Mouse (Mus musculus): ENCODE measurements around the gene Ercc2. TPM values are rescaled to one million over a fixed set of nuclear protein-coding genes. Genes with fewer than 3 reads are reported as not detected.

Gene Ercc2
- total RNA-seq, 2 experiments from 2014 or later = 34.5 to 34.9 TPM

GRCm38 (mm10) chr7:19403731-19404296 is 22.0 kb downstream of the Ercc2 start, which contains the start of gene Klc3:
Gene Klc3 (minus strand): TSS chr7:19404104.
- DNase-seq (ENCODE audit: extremely low spot score in 1 of 2, low spot score in 1 of 2) = no peak

- no peak for DNase-seq (ENCODE audit: extremely low spot score in 1 of 2, low spot score in 1 of 2)
Measured at GRCm38 (mm10) chr7:19404476-19404875, 22.7 kb downstream of the Ercc2 start, which contains the start of gene Ckm. Gene Ckm (plus strand): TSS chr7:19404776.

DNA sequence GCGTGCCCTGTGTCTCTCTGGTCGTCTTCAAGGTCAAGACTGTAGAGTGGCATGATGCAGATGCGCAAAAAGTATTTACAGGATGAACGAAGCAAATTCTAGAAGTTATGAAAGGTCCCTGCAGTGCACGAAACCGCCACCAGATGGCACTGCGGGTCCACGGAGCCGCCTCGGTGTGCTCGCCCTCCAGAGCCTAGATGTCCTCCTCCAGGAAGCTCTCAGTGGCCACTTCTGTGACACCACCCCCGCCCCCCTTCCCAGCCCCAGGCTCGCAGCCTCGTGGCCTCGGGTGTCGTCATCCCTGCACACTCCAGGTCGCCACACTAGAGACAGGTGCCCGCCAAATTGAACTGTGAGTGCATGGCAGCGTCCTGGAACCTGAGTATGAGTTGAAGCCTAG is 23.6 kb downstream of the Ercc2 start:
- DNase-seq (ENCODE audit: extremely low spot score in 1 of 2, low spot score in 1 of 2) = peak; percentile 89 to 95

DNA sequence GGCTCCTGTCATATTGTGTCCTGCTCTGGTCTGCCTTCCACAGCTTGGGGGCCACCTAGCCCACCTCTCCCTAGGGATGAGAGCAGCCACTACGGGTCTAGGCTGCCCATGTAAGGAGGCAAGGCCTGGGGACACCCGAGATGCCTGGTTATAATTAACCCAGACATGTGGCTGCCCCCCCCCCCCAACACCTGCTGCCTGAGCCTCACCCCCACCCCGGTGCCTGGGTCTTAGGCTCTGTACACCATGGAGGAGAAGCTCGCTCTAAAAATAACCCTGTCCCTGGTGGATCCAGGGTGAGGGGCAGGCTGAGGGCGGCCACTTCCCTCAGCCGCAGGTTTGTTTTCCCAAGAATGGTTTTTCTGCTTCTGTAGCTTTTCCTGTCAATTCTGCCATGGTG is 27.9 kb downstream of the Ercc2 start:
- no peak for DNase-seq (ENCODE audit: extremely low spot score in 1 of 2, low spot score in 1 of 2)

DNA sequence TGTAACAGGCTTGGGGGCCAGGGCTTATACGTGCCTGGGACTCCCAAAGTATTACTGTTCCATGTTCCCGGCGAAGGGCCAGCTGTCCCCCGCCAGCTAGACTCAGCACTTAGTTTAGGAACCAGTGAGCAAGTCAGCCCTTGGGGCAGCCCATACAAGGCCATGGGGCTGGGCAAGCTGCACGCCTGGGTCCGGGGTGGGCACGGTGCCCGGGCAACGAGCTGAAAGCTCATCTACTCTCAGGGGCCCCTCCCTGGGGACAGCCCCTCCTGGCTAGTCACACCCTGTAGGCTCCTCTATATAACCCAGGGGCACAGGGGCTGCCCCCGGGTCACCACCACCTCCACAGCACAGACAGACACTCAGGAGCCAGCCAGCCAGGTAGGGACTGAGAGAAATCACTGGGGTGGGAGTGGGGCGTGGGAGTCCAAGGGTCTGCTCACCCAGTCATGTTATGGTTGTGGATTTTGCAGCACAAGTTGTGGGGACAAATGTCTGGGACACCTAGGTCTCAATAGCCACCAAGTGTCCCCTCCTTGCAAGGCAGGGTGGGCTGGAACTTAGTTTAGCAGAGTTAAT is 29.0 kb downstream of the Ercc2 start:
- no peak for DNase-seq (ENCODE audit: extremely low spot score in 1 of 2, low spot score in 1 of 2)

DNA sequence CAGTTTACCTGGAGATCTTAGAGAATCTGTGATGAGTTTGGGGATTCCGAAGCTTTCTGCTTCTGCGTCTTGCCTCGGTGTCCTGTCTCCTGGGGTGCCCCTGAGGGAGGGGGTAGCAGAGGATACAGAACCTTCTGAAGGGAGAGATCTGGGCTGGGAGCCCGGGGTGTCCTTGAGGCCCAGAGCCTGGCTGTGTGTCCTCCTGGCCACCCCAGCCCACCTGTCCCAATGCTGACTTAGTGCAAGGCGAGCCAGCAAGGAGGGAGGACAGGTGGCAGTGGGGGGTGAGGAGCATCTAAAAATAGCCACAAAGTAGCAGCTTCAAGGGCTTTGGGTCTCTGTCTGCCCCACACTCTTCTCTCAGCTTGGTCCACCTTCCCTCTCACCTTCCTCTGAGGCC is 30.0 kb downstream of the Ercc2 start:
- no peak for DNase-seq (ENCODE audit: extremely low spot score in 1 of 2, low spot score in 1 of 2)

- DNase-seq (ENCODE audit: extremely low spot score in 1 of 2, low spot score in 1 of 2) = no peak
Measured at GRCm38 (mm10) chr7:19413525-19413924, 31.7 kb downstream of the Ercc2 start.

DNA sequence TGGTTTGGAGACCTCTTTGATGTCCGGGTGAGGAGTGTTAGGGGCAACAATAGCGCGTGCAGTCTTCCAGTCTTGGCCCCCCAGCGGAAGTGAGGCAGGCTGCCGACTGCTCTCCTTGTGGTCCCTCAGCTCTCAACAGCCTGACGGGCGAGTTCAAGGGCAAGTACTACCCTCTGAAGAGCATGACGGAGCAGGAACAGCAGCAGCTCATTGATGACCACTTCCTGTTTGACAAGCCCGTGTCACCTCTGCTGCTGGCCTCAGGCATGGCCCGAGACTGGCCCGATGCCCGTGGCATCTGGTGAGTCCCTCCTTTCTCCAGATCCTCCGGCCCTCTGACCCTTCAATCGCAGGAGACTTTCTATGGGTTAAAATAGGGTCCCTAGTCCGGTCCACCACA is 34.8 kb downstream of the Ercc2 start:
- no peak for DNase-seq (ENCODE audit: extremely low spot score in 1 of 2, low spot score in 1 of 2)

DNA sequence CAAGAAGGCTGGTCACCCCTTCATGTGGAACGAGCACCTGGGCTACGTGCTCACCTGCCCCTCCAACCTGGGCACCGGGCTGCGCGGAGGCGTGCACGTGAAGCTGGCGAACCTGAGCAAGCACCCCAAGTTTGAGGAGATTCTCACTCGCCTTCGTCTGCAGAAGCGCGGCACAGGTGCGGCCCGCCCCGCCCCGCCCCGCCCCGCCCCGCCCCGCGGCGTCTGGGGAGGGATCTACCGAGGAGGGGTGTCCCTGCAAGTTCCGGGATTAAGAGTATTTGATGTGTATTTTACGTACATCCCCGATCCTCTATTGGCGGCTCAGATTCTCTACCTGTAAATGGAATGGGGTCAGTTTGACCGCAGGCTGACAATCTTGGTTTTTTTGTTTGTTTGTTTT is 38.3 kb downstream of the Ercc2 start:
- no peak for DNase-seq (ENCODE audit: extremely low spot score in 1 of 2, low spot score in 1 of 2)

DNA sequence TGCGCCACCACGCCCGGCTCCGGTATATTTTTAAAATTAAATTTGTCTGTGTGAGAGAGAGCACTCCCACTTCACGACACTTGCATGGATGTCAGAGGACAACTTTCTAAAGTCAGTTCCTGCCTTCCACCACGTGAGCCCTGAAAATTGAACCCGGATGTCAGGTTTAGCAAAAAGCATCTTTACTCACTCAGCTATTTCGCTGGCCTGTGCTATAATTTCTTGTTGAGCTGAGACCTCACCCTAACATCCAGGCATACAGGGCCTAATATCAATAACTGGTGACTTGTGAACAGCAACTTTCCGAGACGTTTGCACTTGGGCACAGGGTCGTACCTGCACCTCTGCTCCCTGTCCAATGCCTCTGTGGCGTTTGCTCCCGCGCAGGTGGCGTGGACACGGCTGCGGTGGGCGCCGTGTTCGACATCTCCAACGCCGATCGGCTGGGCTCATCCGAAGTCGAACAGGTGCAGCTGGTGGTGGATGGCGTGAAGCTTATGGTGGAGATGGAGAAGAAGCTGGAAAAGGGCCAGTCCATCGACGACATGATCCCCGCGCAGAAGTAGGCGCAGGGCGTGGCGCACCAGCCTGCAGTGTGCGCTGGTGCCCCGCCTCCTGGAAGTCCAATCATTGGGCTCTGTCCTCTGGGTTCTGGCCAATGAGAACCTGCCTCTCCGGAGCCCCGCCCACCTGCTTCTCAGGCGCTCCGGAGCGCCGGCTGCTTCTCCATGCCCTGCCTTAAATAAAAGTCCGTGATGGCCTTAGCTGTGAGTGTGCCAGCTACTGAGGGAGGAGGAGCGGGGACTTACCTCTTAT is 39.2 kb downstream of the Ercc2 start:
- DNase-seq (ENCODE audit: extremely low spot score in 1 of 2, low spot score in 1 of 2) = peak; percentile 56 to 69

DNA sequence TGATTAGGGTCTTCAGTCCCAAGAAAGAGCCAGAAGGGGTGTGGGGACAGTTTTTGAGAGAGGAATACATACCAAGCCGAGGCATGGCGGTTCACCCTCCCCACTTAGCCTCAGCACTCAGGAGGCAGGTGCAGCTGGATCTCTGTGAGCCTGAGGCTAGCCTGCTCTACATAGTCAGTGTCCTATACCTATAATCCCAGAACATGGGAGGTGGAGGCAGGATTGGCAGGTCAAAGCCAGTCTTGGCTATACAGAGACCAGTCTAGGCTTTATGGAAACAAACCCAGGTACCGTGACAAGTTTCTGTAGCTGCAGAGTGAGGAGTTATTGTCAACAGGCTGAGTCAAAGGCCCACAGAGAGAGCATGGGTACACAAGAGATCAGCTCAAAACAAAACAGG is 41.3 kb downstream of the Ercc2 start:
- DNase-seq (ENCODE audit: extremely low spot score in 1 of 2, low spot score in 1 of 2) = no peak

DNA sequence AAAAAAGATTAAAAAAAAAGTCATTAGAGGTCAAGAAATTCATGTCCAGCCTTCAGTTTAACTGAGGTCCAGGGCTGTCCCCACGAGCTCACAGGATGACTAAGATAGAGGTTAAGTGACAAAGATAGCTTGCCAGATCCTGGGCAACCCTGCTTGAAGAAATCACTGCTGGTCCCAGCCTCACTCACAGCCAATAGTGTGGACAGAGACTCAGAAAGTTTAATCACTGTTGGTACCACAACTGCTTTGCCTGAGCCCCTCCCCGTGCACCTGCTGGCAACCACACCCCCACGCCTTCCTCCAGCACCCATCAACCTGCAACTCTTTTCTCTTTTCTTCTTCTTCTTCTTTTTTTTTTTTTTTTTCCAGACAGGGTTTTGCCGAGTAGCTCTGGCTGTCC is 42.2 kb downstream of the Ercc2 start:
- DNase-seq (ENCODE audit: extremely low spot score in 1 of 2, low spot score in 1 of 2) = no peak

DNA sequence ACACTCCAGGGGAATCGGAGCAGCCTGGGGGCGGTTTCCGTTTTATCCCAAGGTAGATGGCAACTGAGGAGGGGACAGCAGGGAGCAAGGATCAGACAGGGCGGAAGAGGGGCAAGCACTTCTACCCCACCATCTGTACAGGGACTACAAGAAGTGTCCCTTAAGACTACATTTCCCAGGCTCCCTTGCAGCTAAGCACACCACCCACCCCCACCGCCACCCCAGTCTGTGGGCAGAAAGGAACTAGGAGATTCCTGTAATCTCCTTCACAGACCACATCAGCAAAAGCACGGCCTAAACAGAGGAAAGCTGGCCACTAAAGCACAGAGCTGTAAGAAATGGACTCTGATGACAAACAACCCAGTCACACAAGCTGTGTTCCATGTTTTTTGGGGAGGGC is 44.5 kb downstream of the Ercc2 start:
- no peak for DNase-seq (ENCODE audit: extremely low spot score in 1 of 2, low spot score in 1 of 2)

- no peak for DNase-seq (ENCODE audit: extremely low spot score in 1 of 2, low spot score in 1 of 2)
Measured at GRCm38 (mm10) chr7:19426888-19427287, 45.1 kb downstream of the Ercc2 start.

DNA sequence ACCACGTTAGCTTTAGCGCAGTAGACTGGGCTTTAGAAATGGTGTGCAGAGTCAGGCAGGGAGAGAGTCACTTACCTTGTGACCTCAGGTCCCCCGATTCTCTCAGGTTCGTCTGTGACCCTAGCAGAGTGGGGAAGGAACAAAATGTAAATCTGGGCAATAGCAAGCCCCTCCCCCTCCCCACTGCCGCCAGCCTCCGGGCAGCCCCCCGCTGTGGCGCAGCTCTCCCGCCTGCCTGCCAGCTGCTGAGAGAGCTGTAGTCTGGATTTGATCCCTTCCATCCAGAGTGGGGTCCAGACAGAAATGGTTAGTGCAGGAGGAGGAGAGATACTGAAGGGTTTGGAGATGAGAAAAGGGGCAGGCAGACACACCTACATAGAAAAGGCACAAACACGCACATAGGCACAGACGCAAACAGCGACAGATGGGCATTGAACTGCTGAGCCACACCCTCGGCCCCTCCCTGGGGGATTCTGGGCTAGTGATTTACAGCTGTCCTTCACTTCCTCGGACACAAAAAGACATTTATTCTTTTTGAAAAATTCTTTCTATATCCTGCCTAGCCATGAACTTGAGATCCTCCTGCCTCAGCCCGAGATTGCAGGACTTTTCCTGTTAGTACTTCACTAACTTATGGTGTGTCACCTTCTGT is 46.3 kb downstream of the Ercc2 start:
- no peak for DNase-seq (ENCODE audit: extremely low spot score in 1 of 2, low spot score in 1 of 2)

DNA sequence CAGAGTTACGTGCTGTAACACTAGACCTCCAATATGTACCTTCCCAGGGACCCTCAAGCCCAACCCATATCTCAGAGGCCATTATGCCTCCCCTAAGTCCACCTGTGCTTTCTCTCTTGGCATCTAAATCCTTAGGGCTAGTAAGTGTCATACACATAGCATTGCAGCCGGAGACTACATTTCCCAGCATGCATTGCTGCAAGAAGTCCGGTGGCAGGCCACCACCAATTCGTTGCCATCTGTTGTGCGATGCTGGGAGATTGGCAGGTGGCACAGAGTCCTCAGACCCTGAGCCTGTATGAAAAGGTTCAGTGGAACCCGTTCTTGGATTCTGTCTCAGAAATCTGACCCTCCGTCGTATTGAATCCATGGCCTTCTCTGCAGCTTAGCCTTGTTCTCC is 47.9 kb downstream of the Ercc2 start:
- no peak for DNase-seq (ENCODE audit: extremely low spot score in 1 of 2, low spot score in 1 of 2)

DNA sequence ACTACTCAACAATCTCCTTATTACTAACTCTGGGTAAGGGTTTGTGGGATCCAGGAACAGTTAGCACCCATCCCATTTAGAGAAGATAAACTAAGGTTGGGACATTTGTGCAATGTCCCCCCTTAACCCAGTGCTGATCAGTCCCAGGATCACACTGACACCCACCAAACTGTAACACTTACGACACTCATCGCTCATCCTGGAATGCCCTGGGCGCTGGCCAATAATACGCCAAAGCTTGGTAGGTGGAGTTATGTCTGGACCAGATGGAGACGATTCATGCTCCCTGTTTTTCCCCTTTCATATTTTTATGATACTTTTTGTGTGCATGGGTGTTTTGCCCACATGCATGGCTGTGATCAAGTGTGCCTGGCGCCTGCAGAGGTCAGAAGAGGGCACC is 48.6 kb downstream of the Ercc2 start:
- no peak for DNase-seq (ENCODE audit: extremely low spot score in 1 of 2, low spot score in 1 of 2)

GRCm38 (mm10) chr7:19432475-19432874 is 50.7 kb downstream of the Ercc2 start:
- DNase-seq (ENCODE audit: extremely low spot score in 1 of 2, low spot score in 1 of 2) = no peak

DNA sequence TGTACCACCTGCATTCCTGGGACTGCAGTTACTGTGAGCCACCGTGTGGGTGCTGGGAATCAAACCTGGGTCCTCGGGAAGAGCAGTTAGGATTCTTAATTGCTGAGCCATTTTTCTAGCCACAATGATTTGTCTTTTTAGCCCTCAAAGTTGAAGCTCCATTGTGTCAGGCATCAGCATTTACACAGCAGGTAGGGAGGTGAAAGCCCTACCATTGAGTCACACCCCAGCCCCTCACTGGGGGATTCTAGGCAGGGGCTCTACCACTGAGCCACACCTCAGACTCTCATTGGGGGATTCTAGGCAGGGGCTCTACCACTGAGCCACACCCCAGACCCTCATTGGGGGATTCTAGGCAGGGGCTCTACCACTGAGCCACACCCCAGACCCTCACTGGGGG is 54.5 kb downstream of the Ercc2 start:
- no peak for DNase-seq (ENCODE audit: extremely low spot score in 1 of 2, low spot score in 1 of 2)

GRCm38 (mm10) chr7:19437048-19437447 is 55.2 kb downstream of the Ercc2 start:
- no peak for DNase-seq (ENCODE audit: extremely low spot score in 1 of 2, low spot score in 1 of 2)

DNA sequence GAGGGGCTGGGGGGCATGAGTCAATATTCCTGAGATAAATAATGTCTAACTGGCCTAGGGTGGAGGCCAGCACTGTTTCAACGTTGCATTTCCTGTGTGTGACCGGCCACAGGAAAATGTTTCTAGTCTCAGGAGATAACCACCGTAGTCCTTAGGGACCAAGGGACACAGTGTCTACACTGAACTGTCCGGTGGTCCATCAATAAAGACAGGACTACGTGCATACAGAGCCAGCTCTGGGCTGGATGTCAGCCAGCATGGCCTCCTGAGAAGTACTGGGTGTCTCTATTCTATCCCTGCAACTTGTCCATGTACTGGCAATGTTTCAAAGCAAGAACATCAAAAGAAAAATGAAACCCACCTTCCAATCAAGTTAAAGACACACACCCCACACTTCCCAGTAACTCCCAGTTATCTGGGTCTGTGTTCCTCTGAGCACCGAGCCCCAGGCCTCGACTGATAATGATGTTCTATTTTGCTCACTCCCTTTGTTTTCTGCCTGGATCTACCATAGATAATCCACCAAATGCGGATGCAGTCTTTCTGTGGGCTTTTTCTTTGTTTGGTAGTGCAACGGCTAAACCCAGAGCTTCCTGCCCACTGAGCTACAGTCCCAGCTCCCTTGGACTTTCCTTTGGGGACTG is 59.8 kb downstream of the Ercc2 start:
- DNase-seq (ENCODE audit: extremely low spot score in 1 of 2, low spot score in 1 of 2) = no peak
